Mouse (Mus musculus) right cerebral cortex, adult 18-20 months (tissue): ENCODE data around the gene Galnt9.
A peak's percentile ranks its signal among the peaks of the same experiment; 100 is the strongest.

Experiments
- DNase-seq: peaks from one replicate; pipeline ENCODE4 v3.0.0; 2022; ENCODE audit warnings: mixed read lengths

Galnt9 gene

DNA sequence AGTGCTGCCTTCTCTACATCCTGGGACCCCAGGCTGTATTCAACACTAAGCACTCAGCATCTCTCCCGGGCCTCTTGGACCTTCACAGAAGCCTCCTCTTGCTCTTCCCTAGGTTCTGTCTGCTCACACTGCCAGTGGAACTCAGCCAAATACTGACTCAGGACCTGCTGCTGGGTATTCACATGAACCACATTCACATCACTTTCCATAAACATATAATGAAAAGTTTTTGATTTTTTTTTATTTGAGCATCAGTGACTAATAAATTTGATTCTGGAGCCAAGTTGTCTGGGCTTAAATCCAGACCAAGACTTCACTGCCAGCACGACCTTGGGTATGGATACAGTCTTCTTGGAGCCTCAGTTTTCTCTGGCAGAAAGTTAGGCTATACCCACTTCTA lies 3.2 kb upstream of the Galnt9 start:
- no peak for DNase-seq

DNA sequence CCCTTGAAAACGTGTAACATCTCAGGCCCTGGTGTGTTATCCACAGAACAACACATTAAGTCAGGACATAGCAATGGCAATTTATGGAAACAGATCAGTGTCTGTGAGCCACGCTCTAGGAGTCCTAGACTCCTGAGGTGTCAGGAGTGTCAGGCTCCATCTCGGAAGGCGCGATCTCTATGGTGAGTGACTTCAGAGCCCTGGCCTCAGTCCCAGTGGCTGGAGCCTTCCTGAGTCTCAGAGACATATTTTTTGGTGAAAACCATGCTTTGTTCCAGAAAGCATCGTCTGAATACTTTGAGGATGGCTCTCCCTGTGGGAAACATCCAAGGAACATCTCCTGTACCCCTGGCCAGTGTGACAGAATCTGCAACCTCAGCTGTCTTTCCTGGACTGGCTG lies 2.7 kb upstream of the Galnt9 start:
- no peak for DNase-seq

GRCm38 (mm10) chr5:110544691-110545069 lies 525 bp downstream of the Galnt9 start:
- DNase-seq, result no peak

- DNase-seq, result no peak
Observed at GRCm38 (mm10) chr5:110545311-110545710, 1.2 kb downstream of the Galnt9 start.

DNA sequence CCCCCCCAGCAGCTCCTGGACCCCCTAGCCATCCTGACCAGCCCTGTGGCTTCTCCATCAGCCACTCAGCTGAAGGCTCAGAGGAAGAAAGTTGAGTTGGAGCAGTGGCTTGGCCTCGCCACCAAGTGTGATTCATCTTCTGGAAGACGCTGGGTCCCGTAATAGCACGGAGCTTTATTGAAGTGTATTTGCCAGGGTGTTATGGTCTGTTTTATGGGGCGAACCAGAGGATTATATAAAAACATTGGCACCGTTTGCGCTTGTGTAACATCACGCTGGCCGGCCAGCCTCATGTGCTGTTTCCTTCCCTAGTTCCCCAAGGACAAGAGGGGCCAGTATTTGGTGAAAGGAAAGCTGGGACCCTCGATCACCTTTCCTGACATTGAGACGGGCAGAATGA lies 2.0 kb downstream of the Galnt9 start:
- peak; percentile 62 for DNase-seq

- DNase-seq, result no peak
Observed at GRCm38 (mm10) chr5:110546726-110547406, 2.7 kb downstream of the Galnt9 start.

DNA sequence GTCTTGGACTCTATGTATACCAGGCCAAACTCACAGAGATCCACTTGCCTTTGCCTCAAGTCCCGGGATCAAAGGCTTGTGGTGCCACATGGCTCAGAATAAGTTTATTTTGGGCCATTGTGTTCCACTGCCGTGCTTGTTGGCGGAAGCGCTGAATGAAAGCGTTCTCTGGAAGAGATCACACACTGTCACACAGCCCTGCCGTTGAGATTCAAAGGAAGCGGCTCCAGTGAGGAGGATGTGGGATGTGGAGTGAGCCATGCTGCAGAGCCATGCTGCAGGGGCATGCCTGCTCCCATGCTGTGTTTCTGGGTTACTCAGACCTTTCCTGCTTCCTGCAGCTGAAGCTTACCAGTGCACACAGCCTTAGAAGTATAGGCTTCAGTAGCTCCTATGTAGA lies 4.3 kb downstream of the Galnt9 start:
- DNase-seq, result no peak

DNA sequence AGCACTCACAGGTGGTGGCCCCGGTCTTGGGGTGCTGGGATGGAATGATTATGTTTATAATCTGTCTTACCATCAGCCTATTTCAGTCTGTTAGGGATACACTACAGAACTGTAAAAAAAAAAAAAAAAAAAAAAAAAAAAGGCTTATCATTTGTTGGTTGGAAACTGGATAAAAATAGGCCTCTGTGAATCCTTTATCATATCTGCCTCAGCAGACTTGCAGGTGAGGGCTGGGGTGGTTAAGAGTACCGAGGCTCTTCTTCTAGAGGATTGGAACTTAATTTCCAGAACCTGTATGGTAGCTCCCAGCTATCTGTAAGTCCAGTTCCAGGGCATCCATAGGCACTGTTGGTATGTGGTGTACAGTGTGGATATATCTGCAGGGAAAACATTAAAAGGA lies 6.0 kb downstream of the Galnt9 start:
- no peak for DNase-seq

GRCm38 (mm10) chr5:110550841-110551240 lies 6.7 kb downstream of the Galnt9 start:
- DNase-seq, result no peak

GRCm38 (mm10) chr5:110552005-110552404 lies 7.8 kb downstream of the Galnt9 start:
- DNase-seq, result no peak

GRCm38 (mm10) chr5:110553315-110553714 lies 9.2 kb downstream of the Galnt9 start:
- DNase-seq, result no peak

DNA sequence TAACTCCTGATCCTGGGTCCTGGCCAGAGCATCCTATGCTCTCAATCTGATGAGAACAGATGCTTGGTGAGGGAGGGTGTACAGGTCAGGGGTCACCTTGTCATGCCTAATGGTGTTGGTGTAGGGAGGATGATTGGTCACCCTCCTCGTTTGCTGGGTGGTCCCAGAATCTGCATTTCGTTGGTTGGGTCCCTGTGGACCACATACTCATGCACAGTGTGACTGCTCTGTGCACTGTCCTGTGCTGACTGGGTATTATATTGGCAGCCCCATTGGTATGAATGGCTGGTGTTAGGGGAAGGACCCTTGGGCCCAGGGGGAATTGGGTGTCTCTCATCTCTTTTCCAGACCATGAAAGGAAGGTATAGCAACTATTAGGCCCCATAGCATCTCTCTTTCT lies 11.0 kb downstream of the Galnt9 start:
- no peak for DNase-seq

GRCm38 (mm10) chr5:110558368-110558767 lies 14.2 kb downstream of the Galnt9 start:
- no peak for DNase-seq

GRCm38 (mm10) chr5:110559679-110560078 lies 15.5 kb downstream of the Galnt9 start:
- peak; percentile 51 for DNase-seq

DNA sequence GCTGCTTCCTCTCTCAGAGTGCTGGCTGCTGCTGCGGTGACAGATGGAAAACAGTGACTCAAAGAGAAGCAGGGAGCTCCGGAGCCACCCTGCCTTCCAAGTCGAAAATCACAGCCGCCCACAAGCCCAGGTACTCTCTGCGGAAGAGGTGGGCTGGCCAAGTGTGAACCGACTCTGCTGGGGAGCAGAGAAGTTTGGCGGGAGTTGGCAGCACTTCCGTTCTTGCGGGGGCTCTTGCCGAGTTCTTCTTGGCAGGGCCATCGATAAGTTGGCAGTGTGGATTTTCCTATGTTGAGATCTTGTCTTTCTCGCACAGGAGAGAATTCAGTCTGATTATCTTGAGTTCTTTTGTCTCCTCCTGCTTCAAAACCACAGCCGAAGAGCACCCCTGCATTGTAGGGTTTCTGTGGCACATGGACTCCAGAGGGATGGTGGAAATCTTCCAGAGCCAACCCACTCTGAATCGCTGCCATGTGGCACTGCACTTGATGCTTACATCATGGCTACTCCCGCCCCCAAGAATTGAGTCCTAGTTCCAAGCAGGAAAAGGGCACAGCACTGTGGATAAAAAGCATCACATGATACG lies 18.7 kb downstream of the Galnt9 start:
- peak; percentile 97 for DNase-seq

GRCm38 (mm10) chr5:110564986-110565644 lies 21.0 kb downstream of the Galnt9 start:
- DNase-seq, result peak; percentile 56

- DNase-seq, result no peak
Observed at GRCm38 (mm10) chr5:110567547-110567946, 23.4 kb downstream of the Galnt9 start.

DNA sequence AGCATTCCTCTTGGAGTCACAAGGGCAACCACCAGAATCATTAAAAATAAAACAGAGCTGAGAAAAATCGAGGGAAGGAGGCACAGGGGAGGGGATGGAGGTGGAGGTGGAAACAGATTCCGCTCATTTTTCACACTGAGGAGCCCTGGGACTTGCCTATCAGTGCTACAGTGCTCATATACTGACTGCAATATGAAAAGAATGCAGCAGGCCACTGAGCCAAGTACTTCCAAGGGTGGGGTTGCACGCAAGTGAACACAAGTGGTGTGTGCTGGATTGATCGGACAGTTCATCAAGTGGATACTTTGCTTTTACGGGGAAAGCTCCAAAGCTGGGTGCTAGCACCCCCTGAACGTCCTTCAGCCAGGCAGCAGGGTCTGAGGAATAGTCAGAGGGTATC lies 30.7 kb downstream of the Galnt9 start:
- no peak for DNase-seq

- DNase-seq, result no peak
Observed at GRCm38 (mm10) chr5:110579296-110579695, 35.1 kb downstream of the Galnt9 start.

GRCm38 (mm10) chr5:110580569-110581239 lies 36.5 kb downstream of the Galnt9 start:
- peak; percentile 56 for DNase-seq

- no peak for DNase-seq
Observed at GRCm38 (mm10) chr5:110582647-110583538, 38.7 kb downstream of the Galnt9 start.

GRCm38 (mm10) chr5:110587467-110587866 lies 43.3 kb downstream of the Galnt9 start:
- DNase-seq, result no peak

- no peak for DNase-seq
Observed at GRCm38 (mm10) chr5:110589833-110590232, 45.7 kb downstream of the Galnt9 start.
